Mouse (Mus musculus) urinary bladder, adult 18-20 months (tissue): ENCODE results near the gene Rb1.

ENCODE experiments used
- DNase-seq, 2 experiments: peaks; one replicate each; pipeline ENCODE4 v3.0.0; 2022; ENCODE audit warnings: low spot score in 2 of 2, mixed read lengths in 2 of 2

Rb1 gene

DNA sequence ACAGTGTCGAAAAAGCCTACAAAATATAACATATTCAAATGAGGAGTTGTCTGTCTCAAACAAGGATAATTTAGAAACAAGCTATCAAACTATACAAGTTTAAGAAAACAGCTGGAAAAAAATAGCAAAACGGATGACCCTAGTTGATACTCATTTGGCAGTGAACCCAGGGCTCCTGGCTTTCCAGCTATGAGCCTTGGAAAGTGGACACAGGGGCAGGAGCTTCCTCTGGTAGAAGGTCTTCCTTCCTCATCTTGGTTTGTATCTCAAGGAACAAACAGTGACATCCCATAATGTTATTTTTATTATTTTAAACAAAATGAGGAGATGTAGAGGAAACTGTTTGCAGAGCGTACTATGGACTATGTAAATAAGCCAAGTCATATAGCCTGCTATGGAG, 177.5 kb downstream of the Rb1 start:
- DNase-seq, result no peak

DNA sequence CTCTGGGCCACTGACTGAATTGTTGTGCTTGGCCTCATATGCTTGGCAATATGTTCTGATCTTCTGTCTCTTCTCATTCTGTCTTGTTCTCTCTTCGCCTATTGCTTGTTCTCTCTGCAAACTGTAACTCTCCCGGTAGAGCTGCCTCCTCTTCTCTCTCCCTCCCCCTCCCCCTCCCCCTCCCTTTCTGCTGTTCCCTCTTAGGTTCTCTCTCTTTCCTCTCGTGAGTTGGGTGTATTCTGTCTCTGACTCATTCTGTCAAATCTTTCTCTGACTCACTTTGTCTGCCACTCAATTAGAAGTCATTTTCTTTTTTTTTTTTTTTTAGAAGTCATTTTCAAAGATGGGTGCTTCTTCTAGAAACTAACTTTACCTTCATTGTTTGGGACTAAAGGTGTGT, 178.9 kb downstream of the Rb1 start:
- no peak for DNase-seq

DNA sequence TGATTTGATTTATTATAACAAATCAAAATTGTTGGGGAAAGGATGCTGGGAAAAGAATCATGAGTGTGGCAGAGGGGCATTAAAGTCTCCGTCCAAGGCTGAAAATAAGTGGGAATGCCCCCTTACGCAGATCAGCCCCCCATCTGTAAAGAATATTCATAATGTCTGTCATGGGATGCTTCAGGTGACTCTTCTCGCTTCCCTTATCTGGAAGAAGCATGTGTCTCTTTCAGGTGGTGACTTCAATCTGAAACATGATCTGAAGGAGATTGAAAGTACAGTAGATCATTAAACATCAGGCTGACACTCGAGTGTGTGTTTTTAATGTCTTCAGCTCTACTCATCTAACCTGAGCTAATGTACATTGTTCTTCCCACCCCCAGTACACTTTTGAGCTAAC, 180.1 kb downstream of the Rb1 start:
- no peak for DNase-seq

DNA sequence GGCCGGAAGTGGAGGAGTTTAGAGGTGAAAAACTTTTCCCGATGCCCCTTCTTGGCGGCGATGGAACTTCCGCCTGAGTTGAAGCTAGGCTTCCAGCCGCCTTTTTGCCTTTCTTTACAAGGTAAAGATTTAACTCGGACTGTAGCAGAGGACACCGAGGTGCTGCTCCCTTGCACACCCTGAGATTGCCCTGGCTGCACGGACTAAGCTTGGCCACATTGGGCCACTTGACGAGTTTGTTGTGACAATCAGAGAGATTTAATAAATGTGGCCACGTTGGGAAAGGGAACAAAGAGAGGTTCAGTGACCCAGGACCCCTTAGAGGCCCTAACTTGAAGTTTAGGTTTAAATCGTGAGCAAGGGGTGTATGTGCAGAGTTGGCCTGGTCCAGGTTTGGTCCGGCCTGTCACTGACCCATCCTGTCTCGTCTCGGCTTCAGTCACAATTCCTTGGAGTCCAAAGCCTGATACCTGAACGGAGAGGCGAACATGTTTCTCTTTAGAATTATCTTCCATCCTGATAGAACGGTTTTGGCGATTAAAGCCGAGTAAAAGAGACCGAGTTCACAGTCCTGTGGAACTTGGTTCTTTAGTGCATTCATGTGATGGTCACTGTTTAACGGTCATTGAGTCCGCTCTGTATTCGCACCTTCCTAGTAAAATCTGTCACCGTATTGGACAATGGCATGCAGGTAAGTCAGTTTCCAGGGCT, 181.8 kb downstream of the Rb1 start:
- no peak for DNase-seq

DNA sequence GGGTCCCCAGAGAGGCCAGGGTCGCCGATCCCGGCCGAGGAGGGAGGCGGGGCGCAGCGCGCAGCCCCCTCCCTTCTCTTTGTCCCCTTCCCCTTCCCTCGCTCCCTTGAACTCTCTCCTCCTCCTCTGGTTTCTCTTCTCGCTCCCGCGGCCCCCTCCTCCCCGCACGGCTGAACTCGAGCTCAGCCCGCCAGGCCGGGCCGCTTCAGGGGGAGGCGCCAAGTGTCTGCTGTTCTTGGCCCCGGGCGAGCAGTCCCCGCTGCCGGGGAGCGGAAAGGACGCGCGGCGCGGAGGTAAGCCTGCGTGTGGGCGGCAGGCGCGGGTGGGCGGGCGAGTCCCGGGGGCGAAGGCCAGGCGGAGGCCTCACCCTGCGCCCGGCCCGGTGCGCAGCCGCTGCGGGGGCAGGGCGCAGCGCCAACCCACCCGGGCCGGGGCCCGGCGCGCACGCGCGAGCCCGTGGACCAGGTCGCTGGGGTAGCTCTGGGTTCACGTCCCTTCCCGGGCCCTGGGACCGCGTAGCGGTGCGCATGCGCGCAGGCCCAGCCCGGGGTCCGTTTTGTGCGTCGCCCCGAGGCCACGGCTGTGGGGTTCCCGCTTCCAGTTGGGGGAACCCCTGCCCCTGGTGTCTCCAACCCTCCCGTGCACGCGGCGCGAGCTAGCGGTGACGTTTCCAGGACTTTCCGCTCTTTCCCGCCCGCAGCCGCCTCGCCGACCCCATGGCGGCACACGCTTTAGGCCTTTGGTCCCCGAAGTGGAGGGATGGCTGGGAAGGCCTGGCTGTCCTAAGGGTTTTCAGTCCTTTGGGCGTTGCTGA, 182.5 kb downstream of the Rb1 start:
- peak; percentile 75 to 79 for DNase-seq

DNA sequence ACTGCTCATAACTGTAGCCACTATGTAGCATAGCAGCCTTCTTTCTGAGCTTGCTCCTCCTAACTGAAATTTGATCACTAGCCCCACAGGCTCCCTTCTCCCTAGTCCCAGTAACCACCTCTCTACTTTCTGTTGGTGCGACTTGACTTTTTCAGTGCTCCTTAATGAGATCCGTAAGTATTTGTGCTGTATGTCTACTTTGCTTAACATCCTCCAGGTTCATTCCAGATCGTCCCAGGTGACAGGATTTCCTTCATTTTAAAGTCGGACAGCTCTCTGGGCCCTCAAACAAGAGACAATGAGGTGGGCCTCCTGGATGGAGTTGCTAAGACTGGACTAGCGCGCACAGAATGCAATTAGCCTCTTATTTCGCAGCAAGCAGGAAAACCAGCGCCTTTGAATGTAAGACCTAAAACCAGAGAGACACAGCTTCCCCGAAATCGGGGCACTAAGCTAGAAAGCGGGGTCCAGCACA, 183.2 kb downstream of the Rb1 start:
- DNase-seq, result no peak

DNA sequence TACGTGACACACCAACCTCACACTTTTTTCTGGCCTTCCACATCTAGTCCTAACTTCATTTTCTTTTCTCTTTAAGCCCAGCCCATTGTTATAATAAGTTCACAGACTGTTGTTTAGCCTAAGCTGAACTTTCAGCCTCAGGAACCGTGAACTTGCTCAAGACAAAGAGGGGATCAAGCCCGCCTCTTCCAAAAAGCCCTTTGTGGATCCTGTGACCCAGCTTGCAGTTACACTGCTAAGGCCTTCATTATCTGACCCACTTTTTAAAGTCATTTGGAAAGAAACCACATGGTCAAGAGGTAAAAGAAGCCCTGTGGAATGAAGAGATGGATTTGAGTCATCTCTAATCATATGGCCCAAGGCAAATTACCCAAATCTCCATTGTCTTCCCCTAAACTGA, 183.8 kb downstream of the Rb1 start:
- DNase-seq, result no peak

DNA sequence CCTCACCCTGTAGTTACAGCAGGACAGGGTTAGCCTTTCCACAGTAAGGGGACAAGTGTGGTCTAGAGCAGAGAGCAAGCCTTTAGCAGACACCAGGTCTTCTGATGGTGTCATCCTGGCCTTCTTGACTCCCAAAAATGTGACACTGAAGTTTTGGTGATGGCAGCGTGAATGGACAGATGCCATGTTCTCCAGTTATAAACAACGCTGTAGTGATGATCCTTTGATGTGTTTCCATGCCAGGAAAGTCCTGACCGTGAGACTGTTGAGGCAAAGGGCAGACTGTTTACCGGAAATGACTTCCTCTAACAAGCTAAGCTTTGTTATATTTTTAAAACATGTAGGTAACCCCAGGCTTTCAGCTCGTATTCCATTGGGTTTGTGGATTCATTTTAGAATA, 185.8 kb downstream of the Rb1 start:
- DNase-seq, result no peak

DNA sequence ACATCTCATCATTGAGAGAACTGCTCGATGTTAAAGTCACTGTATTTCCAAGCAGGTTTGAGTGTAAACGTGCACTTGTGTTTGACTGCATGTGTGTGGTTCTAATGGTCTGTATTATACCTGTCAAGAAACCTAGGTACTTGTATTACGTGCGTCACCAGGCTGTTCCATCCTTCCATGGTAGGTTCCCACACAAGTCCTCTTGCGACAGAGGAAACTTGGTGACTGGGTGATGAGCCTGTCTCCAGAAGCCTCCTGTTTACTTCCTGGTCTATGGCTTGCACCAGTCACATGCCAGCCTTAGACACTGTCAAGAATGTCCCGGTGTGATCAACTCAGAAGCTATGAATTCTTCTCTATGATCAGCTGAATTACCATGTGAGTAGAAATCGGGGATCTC, 187.1 kb downstream of the Rb1 start:
- no peak for DNase-seq

DNA sequence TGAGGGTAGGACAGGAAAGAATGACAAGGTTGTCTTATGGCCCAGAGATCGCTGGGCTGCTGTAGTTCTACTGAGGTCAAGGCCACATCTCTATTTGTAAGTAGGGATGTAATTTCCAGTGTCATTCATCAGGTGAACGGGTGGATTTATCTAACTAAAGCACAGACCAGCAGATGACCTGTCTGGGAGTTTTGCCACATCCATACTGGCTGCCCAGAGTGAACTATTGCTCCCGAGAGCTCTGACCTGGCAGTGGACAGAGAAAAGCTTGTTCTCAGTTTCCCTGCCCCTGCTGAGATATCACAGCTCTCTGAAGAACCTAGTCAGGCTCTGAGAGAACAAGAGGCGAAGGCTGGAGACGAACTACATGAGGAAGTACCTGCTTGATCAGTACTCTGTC, 188.4 kb downstream of the Rb1 start:
- no peak for DNase-seq
